In genomic region chr1:193558122-193558521, GRCm38 (mm10) we compare ENCODE assay signal across 21 mouse cellular contexts.
DNase-seq lines count a peak whose midpoint lies in the region; ATAC-seq lines count a peak whose summit lies in the region.
"Had no signal": no experiment of that assay in that cellular context is flagged by ENCODE, and none has a peak within 500 bp of the region (broad histone marks: within the 10 kb centered on the region; RNA-seq: fewer than 3 reads in every experiment).

No protein-coding gene starts in this region.

- no peaks in the 10 kb centered on the region for H3K36me3 ChIP-seq in midbrain, embryonic 14.5 days (ENCODE audit: control insufficient read depth, insufficient read depth, low read length)
- H3K36me3 ChIP-seq in midbrain, embryonic 11.5 days (ENCODE audit: control insufficient read depth, insufficient read depth, low read length), result no peaks in the 10 kb centered on the region
- H3K36me3 ChIP-seq in midbrain, embryonic 16.5 days (ENCODE audit: control insufficient read depth, insufficient read depth, low read length), result no peaks in the 10 kb centered on the region
- H3K36me3 ChIP-seq: forebrain, embryonic 12.5 days; limb, embryonic 12.5 days; liver, embryonic 15.5 days; neural tube, embryonic 13.5 days had no signal

- H3K4me3 ChIP-seq in midbrain, embryonic 14.5 days (replicated peaks; ENCODE audit: low read depth, low read length), result no peak overlapping the region
- H3K4me3 ChIP-seq in midbrain, embryonic 11.5 days (ENCODE audit: low read depth, low read length), result no peak overlapping the region
- H3K4me3 ChIP-seq in midbrain, embryonic 16.5 days (ENCODE audit: low read depth, low read length), result no peak overlapping the region
- H3K4me3 ChIP-seq: forebrain, embryonic 12.5 days; heart, adult 2 months; layer of hippocampus, adult 2 months; limb, embryonic 12.5 days; liver, embryonic 15.5 days; neural tube, embryonic 13.5 days had no signal

- DNase-seq in midbrain, embryonic 14.5 days, result peak; percentile 68
- no peak for DNase-seq in midbrain, embryonic 11.5 days (ENCODE audit: low spot score, missing footprints)
- DNase-seq in left cerebral cortex, postnatal 4 days, result no peak
- DNase-seq in Muller cell, postnatal 12 days (ENCODE audit: inconsistent ontology term), result no peak
- DNase-seq: adrenal gland, postnatal 36 days; cerebellum, adult 18-20 months; cerebellum, postnatal 36 days; heart, adult 2 months; heart, postnatal 4 days; kidney, adult 11 months; kidney, postnatal 14 days; spleen, adult 18-20 months; thymus, postnatal 25 days had no signal

- no peaks in the 10 kb centered on the region for H3K9me3 ChIP-seq in midbrain, embryonic 14.5 days (ENCODE audit: control insufficient read depth, low read length)
- H3K9me3 ChIP-seq in midbrain, embryonic 11.5 days (ENCODE audit: control insufficient read depth, low read length), result no peaks in the 10 kb centered on the region
- no peaks in the 10 kb centered on the region for H3K9me3 ChIP-seq in midbrain, embryonic 16.5 days (replicated peaks; ENCODE audit: control insufficient read depth, low read length, poor library complexity, severe bottlenecking)
- H3K9me3 ChIP-seq: forebrain, embryonic 12.5 days; limb, embryonic 12.5 days; liver, embryonic 15.5 days; neural tube, embryonic 13.5 days had no signal

- H3K27ac ChIP-seq in midbrain, embryonic 14.5 days (replicated peaks; ENCODE audit: low read depth, low read length), result no peak overlapping the region; the same call in 1 of the 2 replicates
- H3K27ac ChIP-seq in midbrain, embryonic 11.5 days (ENCODE audit: low read depth, low read length), result no peak overlapping the region
- no peak overlapping the region; the same call in 1 of the 2 replicates for H3K27ac ChIP-seq in midbrain, embryonic 16.5 days (ENCODE audit: low read length)
- H3K27ac ChIP-seq: forebrain, embryonic 12.5 days; heart, adult 2 months; layer of hippocampus, adult 2 months; limb, embryonic 12.5 days; liver, embryonic 15.5 days; neural tube, embryonic 13.5 days had no signal

- no peak overlapping the region for H3K9ac ChIP-seq in midbrain, embryonic 14.5 days (replicated peaks; ENCODE audit: low read length)
- H3K9ac ChIP-seq in midbrain, embryonic 11.5 days (ENCODE audit: low read length), result no peak overlapping the region
- no peak overlapping the region for H3K9ac ChIP-seq in midbrain, embryonic 16.5 days (ENCODE audit: low read depth, low read length)
- H3K9ac ChIP-seq: forebrain, embryonic 12.5 days; limb, embryonic 12.5 days; liver, embryonic 15.5 days; neural tube, embryonic 13.5 days had no signal

- no peaks in the 10 kb centered on the region; the same call in 1 of the 2 replicates for H3K4me1 ChIP-seq in midbrain, embryonic 14.5 days (ENCODE audit: control insufficient read depth, insufficient read depth, low read length)
- H3K4me1 ChIP-seq in midbrain, embryonic 11.5 days (ENCODE audit: control insufficient read depth, insufficient read depth, low read length), result no peaks in the 10 kb centered on the region
- H3K4me1 ChIP-seq in midbrain, embryonic 16.5 days (ENCODE audit: control insufficient read depth, insufficient read depth, low read length), result no peaks in the 10 kb centered on the region
- H3K4me1 ChIP-seq: forebrain, embryonic 12.5 days; liver, embryonic 15.5 days had no signal

- H3K4me2 ChIP-seq in midbrain, embryonic 14.5 days (ENCODE audit: low read length), result no peak overlapping the region
- no peak overlapping the region for H3K4me2 ChIP-seq in midbrain, embryonic 11.5 days
- no peak overlapping the region for H3K4me2 ChIP-seq in midbrain, embryonic 16.5 days (ENCODE audit: low read length)
- H3K4me2 ChIP-seq: forebrain, embryonic 12.5 days; limb, embryonic 12.5 days; liver, embryonic 15.5 days; neural tube, embryonic 13.5 days had no signal

- ATAC-seq in midbrain, embryonic 14.5 days (ENCODE audit: low FRiP score, low TSS enrichment), result no peak
- no peak for ATAC-seq in midbrain, embryonic 11.5 days (ENCODE audit: low FRiP score)
- ATAC-seq in common myeloid progenitor, adult 5-6 weeks (replicated peaks; ENCODE audit: low read depth, poor library complexity, severe bottlenecking), result peak; percentile 81
- peak; percentile 67 for ATAC-seq in granulocyte monocyte progenitor cell, adult 5-6 weeks (replicated peaks; ENCODE audit: poor library complexity, severe bottlenecking)
- ATAC-seq in midbrain, embryonic 16.5 days, result peak; percentile 39; the same call in 1 of the 2 replicates

- no peaks in the 10 kb centered on the region for H3K27me3 ChIP-seq in midbrain, embryonic 14.5 days (ENCODE audit: control insufficient read depth, insufficient read depth, low read length)
- no peaks in the 10 kb centered on the region for H3K27me3 ChIP-seq in midbrain, embryonic 11.5 days (ENCODE audit: control insufficient read depth, insufficient read depth, low read length)
- no peaks in the 10 kb centered on the region for H3K27me3 ChIP-seq in midbrain, embryonic 16.5 days (ENCODE audit: control insufficient read depth, insufficient read depth, low read depth, low read length)
- H3K27me3 ChIP-seq: forebrain, embryonic 12.5 days; liver, embryonic 15.5 days; neural tube, embryonic 13.5 days had no signal

- intact Hi-C loops in left cerebral cortex, postnatal 4 days (cut with DNase I), result no loop called here

- 19% methylated on average over 4 of the region's 4 CpGs for WGBS in midbrain, embryonic 14.5 days
- WGBS in midbrain, embryonic 11.5 days, result 24% methylated on average over 4 of the region's 4 CpGs
- WGBS in midbrain, embryonic 16.5 days, result 19% methylated on average over 4 of the region's 4 CpGs

Comparison
In these comparisons a context has a peak if more than half of its experiments do, and no peak if none do; other contexts are left out.
1. ATAC-seq: peak in common myeloid progenitor, adult 5-6 weeks (single experiment), granulocyte monocyte progenitor cell, adult 5-6 weeks (single experiment) and midbrain, embryonic 16.5 days (single experiment); none in midbrain, embryonic 14.5 days (single experiment) and midbrain, embryonic 11.5 days (single experiment).